Mouse (Mus musculus): Measurements from ENCODE around the gene Hjurp. TPM values are rescaled to one million over a fixed set of nuclear protein-coding genes. Genes with fewer than 3 reads are reported as not detected.

Hjurp gene
- total and polyA plus RNA-seq, 3 experiments, result 59.4 to 103 (median 76.3) TPM

- TF ChIP-seq CTCF (IDR thresholded peaks at IDR 0.05 in 2 of 3, conservative IDR thresholded peaks at IDR 0.05 in 1 of 3; ENCODE audit: control insufficient read depth in 1 of 3, insufficient read depth in 1 of 3, low read depth in 2 of 3, low read length in 3 of 3, poor library complexity in 1 of 3, severe bottlenecking in 1 of 3) (no peak), POLR2AphosphoS2 (IDR thresholded peaks at IDR 0.05; ENCODE audit: low read length) (no peak), MYB (IDR thresholded peaks at IDR 0.05; ENCODE audit: low read depth, low read length) (no peak), MEF2A (IDR thresholded peaks at IDR 0.05; ENCODE audit: extremely low read depth, insufficient replicate concordance, low read depth, low read length, poor library complexity, severe bottlenecking) (no peak), MAZ (IDR thresholded peaks at IDR 0.05; ENCODE audit: low read depth, low read length) (no peak)
- Histone ChIP-seq H3K9ac (ENCODE audit: control insufficient read depth, low read depth, low read length, poor library complexity, severe bottlenecking) (no peak overlapping the region), H3K27ac (ENCODE audit: control insufficient read depth, low read depth, low read length) (no peak overlapping the region), H3K27me3 (ENCODE audit: control insufficient read depth in 1 of 2, insufficient read depth in 2 of 2, low read length in 2 of 2) (no peaks in the 10 kb centered on the region), H3K79me2 (ENCODE audit: control insufficient read depth, insufficient read depth, low read length, poor library complexity) (no peaks in the 10 kb centered on the region), H3K4me3 (ENCODE audit: control insufficient read depth in 1 of 2, insufficient read depth in 1 of 2, low read depth in 2 of 2, low read length in 2 of 2) (no peak overlapping the region), H3K4me1 (ENCODE audit: control insufficient read depth in 1 of 2, insufficient read depth in 2 of 2, low read length in 2 of 2) (no peaks in the 10 kb centered on the region), H3K9me3 (replicated peaks; ENCODE audit: insufficient read depth, low read length) (no peaks in the 10 kb centered on the region), H3K36me3 (ENCODE audit: control insufficient read depth in 1 of 2, insufficient read depth in 2 of 2, low read length in 2 of 2) (no peaks in the 10 kb centered on the region)
- peak; percentile 38 for DNase-seq (ENCODE audit: low read depth, low spot score)
Measured at GRCm38 (mm10) chr1:88304261-88304985, 27.0 kb upstream of the Hjurp start.

- TF ChIP-seq SMC3 (IDR thresholded peaks at IDR 0.05; ENCODE audit: low read depth, low read length), result no peak
- TF ChIP-seq RCOR1 (IDR thresholded peaks at IDR 0.05; ENCODE audit: low read depth, low read length), result no peak
- no peak for TF ChIP-seq NRF1 (IDR thresholded peaks at IDR 0.05; ENCODE audit: insufficient read depth, low read depth, low read length, poor library complexity, severe bottlenecking)
- DNase-seq (ENCODE audit: low read depth, low spot score), result peak; percentile 8
- no peak overlapping the region for H3K27ac ChIP-seq (ENCODE audit: control insufficient read depth, low read depth, low read length)
Measured at GRCm38 (mm10) chr1:88303762-88304161, 26.3 kb upstream of the Hjurp start.

GRCm38 (mm10) chr1:88302057-88302740 lies 24.8 kb upstream of the Hjurp start:
- no peak overlapping the region for H3K9ac ChIP-seq (ENCODE audit: control insufficient read depth, low read depth, low read length, poor library complexity, severe bottlenecking)
- DNase-seq (ENCODE audit: low read depth, low spot score), result peak; percentile 8
- no peaks in the 10 kb centered on the region for H3K4me1 ChIP-seq (ENCODE audit: control insufficient read depth in 1 of 2, insufficient read depth in 2 of 2, low read length in 2 of 2)
- TF ChIP-seq CHD2 (IDR thresholded peaks at IDR 0.05; ENCODE audit: low read length) (no peak), SMC3 (IDR thresholded peaks at IDR 0.05; ENCODE audit: low read depth, low read length) (no peak), MYB (IDR thresholded peaks at IDR 0.05; ENCODE audit: low read depth, low read length) (no peak), ZC3H11A (IDR thresholded peaks at IDR 0.05; ENCODE audit: low read depth, low read length) (no peak), POLR2AphosphoS5 (IDR thresholded peaks at IDR 0.05; ENCODE audit: borderline replicate concordance, low read depth, low read length) (no peak), HCFC1 (IDR thresholded peaks at IDR 0.05; ENCODE audit: low read depth, low read length) (no peak), RAD21 (IDR thresholded peaks at IDR 0.05; ENCODE audit: low read depth, low read length) (no peak), CTCF (IDR thresholded peaks at IDR 0.05 in 2 of 3, conservative IDR thresholded peaks at IDR 0.05 in 1 of 3; ENCODE audit: control insufficient read depth in 1 of 3, insufficient read depth in 1 of 3, low read depth in 2 of 3, low read length in 3 of 3, poor library complexity in 1 of 3, severe bottlenecking in 1 of 3) (no peak), MAX (IDR thresholded peaks at IDR 0.05; ENCODE audit: low read length) (no peak), NELFE (IDR thresholded peaks at IDR 0.05; ENCODE audit: low read depth, low read length) (no peak), GATA1 (IDR thresholded peaks at IDR 0.05; ENCODE audit: low read depth, low read length) (no peak), ETS1 (IDR thresholded peaks at IDR 0.05; ENCODE audit: low read depth, low read length) (no peak), JUND (IDR thresholded peaks at IDR 0.05; ENCODE audit: low read depth, low read length) (no peak), USF1 (IDR thresholded peaks at IDR 0.05; ENCODE audit: low read depth, low read length) (no peak), EP300 (IDR thresholded peaks at IDR 0.05; ENCODE audit: low read depth in 1 of 2, low read length in 2 of 2) (no peak), TAL1 (IDR thresholded peaks at IDR 0.05; ENCODE audit: low read length) (no peak), POLR2AphosphoS2 (IDR thresholded peaks at IDR 0.05; ENCODE audit: low read length) (no peak), MAFK (IDR thresholded peaks at IDR 0.05; ENCODE audit: borderline replicate concordance, low read depth, low read length) (no peak)
- no peaks in the 10 kb centered on the region for H3K27me3 ChIP-seq (ENCODE audit: control insufficient read depth in 1 of 2, insufficient read depth in 2 of 2, low read length in 2 of 2)
- H3K36me3 ChIP-seq (ENCODE audit: control insufficient read depth in 1 of 2, insufficient read depth in 2 of 2, low read length in 2 of 2), result no peaks in the 10 kb centered on the region
- H3K79me2 ChIP-seq (ENCODE audit: control insufficient read depth, insufficient read depth, low read length, poor library complexity), result no peaks in the 10 kb centered on the region
- no peaks in the 10 kb centered on the region for H3K9me3 ChIP-seq (replicated peaks; ENCODE audit: insufficient read depth, low read length)
- H3K27ac ChIP-seq (ENCODE audit: control insufficient read depth, low read depth, low read length), result no peak overlapping the region
- H3K4me3 ChIP-seq (ENCODE audit: control insufficient read depth in 1 of 2, insufficient read depth in 1 of 2, low read depth in 2 of 2, low read length in 2 of 2), result no peak overlapping the region

More at GRCm38 (mm10) chr1:88303762-88304161, 26.3 kb upstream of the Hjurp start:
- no peaks in the 10 kb centered on the region for H3K79me2 ChIP-seq (ENCODE audit: control insufficient read depth, insufficient read depth, low read length, poor library complexity)
- H3K9ac ChIP-seq (ENCODE audit: control insufficient read depth, low read depth, low read length, poor library complexity, severe bottlenecking), result no peak overlapping the region
- no peaks in the 10 kb centered on the region for H3K36me3 ChIP-seq (ENCODE audit: control insufficient read depth in 1 of 2, insufficient read depth in 2 of 2, low read length in 2 of 2)
- H3K9me3 ChIP-seq (replicated peaks; ENCODE audit: insufficient read depth, low read length), result no peaks in the 10 kb centered on the region
- H3K4me1 ChIP-seq (ENCODE audit: control insufficient read depth in 1 of 2, insufficient read depth in 2 of 2, low read length in 2 of 2), result no peaks in the 10 kb centered on the region
- H3K27me3 ChIP-seq (ENCODE audit: control insufficient read depth in 1 of 2, insufficient read depth in 2 of 2, low read length in 2 of 2), result no peaks in the 10 kb centered on the region
- no peak overlapping the region for H3K4me3 ChIP-seq (ENCODE audit: control insufficient read depth in 1 of 2, insufficient read depth in 1 of 2, low read depth in 2 of 2, low read length in 2 of 2)
